Mouse (Mus musculus) lung, embryonic 15.5 days (tissue): ENCODE results near the gene 2300002M23Rik. TPM values are rescaled to one million over a fixed set of nuclear protein-coding genes. Genes with fewer than 3 reads are reported as not detected.

Experiments
- polyA plus RNA-seq: library from polyadenylated mRNA; unstranded; fragments of >200 nt; fragmentation: Nextera tagmentation; extraction: Ambion mirVana; gene quantifications from 2 replicates; pipeline ENCODE4 v1.2.1, GENCODE M21; 2015

Gene 2300002M23Rik
- polyA plus RNA-seq, 1 experiment from 2014 or later, result 0.30 TPM

Other genes starting within 250 kb of the 2300002M23Rik start
- gene H2-Q1, start 247.0 kb upstream of the 2300002M23Rik start, polyA plus RNA-seq, result 0.20 and 0.24 TPM in 2 replicates
- gene H2-Q2, start 225.2 kb upstream of the 2300002M23Rik start, polyA plus RNA-seq, result 6.6 and 7.1 TPM in 2 replicates
- 6.3 and 7.6 TPM in 2 replicates for gene H2-Q4, start 187.8 kb upstream of the 2300002M23Rik start, polyA plus RNA-seq
- gene H2-Q6, start 142.6 kb upstream of the 2300002M23Rik start, polyA plus RNA-seq, result 0.76 and 1.1 TPM in 2 replicates
- 6.9 and 8.3 TPM in 2 replicates for gene H2-Q7, start 128.3 kb upstream of the 2300002M23Rik start, polyA plus RNA-seq
- gene H2-Q10, start 97.4 kb upstream of the 2300002M23Rik start, polyA plus RNA-seq, result 0.64 and 1.7 TPM in 2 replicates
- 0.11 and 0.14 TPM in 2 replicates for gene Pou5f1, start 61.4 kb upstream of the 2300002M23Rik start, polyA plus RNA-seq
- 92.0 and 92.1 TPM in 2 replicates for gene Tcf19, start 50.6 kb upstream of the 2300002M23Rik start, polyA plus RNA-seq
- gene Cchcr1, start 50.4 kb upstream of the 2300002M23Rik start, polyA plus RNA-seq, result 21.2 and 23.3 TPM in 2 replicates
- 0.78 and 1.1 TPM in 2 replicates for gene Psors1c2, start 34.2 kb upstream of the 2300002M23Rik start, polyA plus RNA-seq
- gene Cdsn, start 15.3 kb upstream of the 2300002M23Rik start, polyA plus RNA-seq, result 0.08 TPM in 1 of 2 replicates, not detected in the other
- gene Sfta2, start 34.1 kb downstream of the 2300002M23Rik start, polyA plus RNA-seq, result 111 and 121 TPM in 2 replicates
- gene Gm9573, start 59.2 kb downstream of the 2300002M23Rik start, polyA plus RNA-seq, result not detected in 2 replicates
- gene Mucl3, start 76.2 kb downstream of the 2300002M23Rik start, polyA plus RNA-seq, result 1.2 and 1.3 TPM in 2 replicates
- 20.7 and 22.4 TPM in 2 replicates for gene Vars2, start 100.1 kb downstream of the 2300002M23Rik start, polyA plus RNA-seq
- 48.8 and 49.9 TPM in 2 replicates for gene Gtf2h4, start 106.3 kb downstream of the 2300002M23Rik start, polyA plus RNA-seq
- 46.8 and 51.9 TPM in 2 replicates for gene Ddr1, start 137.2 kb downstream of the 2300002M23Rik start, polyA plus RNA-seq